Mouse (Mus musculus) right cerebral cortex, postnatal 25 days (tissue): Measurements from ENCODE around the gene Fgd2.
"Not testable (repeated sequence)": the region's sequence is repeated elsewhere in the genome, so short reads cannot be mapped to it uniquely, and the experiment has no call there.

Experiments
- DNase-seq: peaks from one replicate; pipeline ENCODE4 v3.0.0; 2022

The Fgd2 gene

GRCm38 (mm10) chr17:29337979-29338823 is 22.5 kb upstream of the Fgd2 start:
- DNase-seq: no peak

GRCm38 (mm10) chr17:29339170-29339768 is 21.4 kb upstream of the Fgd2 start:
- no peak for DNase-seq

GRCm38 (mm10) chr17:29340406-29341261 is 20.1 kb upstream of the Fgd2 start:
- no peak for DNase-seq

- DNase-seq: no peak
Observed at GRCm38 (mm10) chr17:29341591-29342003, 19.1 kb upstream of the Fgd2 start.

GRCm38 (mm10) chr17:29342010-29342910 is 18.5 kb upstream of the Fgd2 start:
- DNase-seq: no peak

- no peak for DNase-seq
Observed at GRCm38 (mm10) chr17:29343241-29343640, 17.5 kb upstream of the Fgd2 start.

GRCm38 (mm10) chr17:29345272-29345671 is 15.4 kb upstream of the Fgd2 start:
- no peak for DNase-seq

GRCm38 (mm10) chr17:29346496-29347125 is 14.1 kb upstream of the Fgd2 start:
- peak; percentile 72 for DNase-seq

GRCm38 (mm10) chr17:29347126-29347644 is 13.5 kb upstream of the Fgd2 start:
- DNase-seq: no peak

- DNase-seq: peak; percentile 98
Observed at GRCm38 (mm10) chr17:29347645-29348256, 13.0 kb upstream of the Fgd2 start, which contains the start of gene Mtch1. Gene Mtch1, minus strand, starts transcription at chr17:29347934.

- DNase-seq: no peak
Observed at GRCm38 (mm10) chr17:29348996-29349395, 11.7 kb upstream of the Fgd2 start.

- DNase-seq: not testable (repeated sequence)
Observed at GRCm38 (mm10) chr17:29351056-29351455, 9.7 kb upstream of the Fgd2 start.

- DNase-seq: no peak
Observed at GRCm38 (mm10) chr17:29355461-29355840, 5.3 kb upstream of the Fgd2 start.

GRCm38 (mm10) chr17:29355841-29356478 is 4.8 kb upstream of the Fgd2 start:
- no peak for DNase-seq

GRCm38 (mm10) chr17:29356479-29356856 is 4.2 kb upstream of the Fgd2 start:
- no peak for DNase-seq

- DNase-seq: no peak
Observed at GRCm38 (mm10) chr17:29356882-29357281, 3.8 kb upstream of the Fgd2 start.

- no peak for DNase-seq
Observed at GRCm38 (mm10) chr17:29358928-29359327, 1.8 kb upstream of the Fgd2 start.

GRCm38 (mm10) chr17:29361982-29362691 is 1.4 kb downstream of the Fgd2 start:
- DNase-seq: no peak

- DNase-seq: no peak
Observed at GRCm38 (mm10) chr17:29363109-29363508, 2.4 kb downstream of the Fgd2 start.

- DNase-seq: no peak
Observed at GRCm38 (mm10) chr17:29365105-29365621, 4.4 kb downstream of the Fgd2 start.
